Mouse (Mus musculus) c-Kit-positive CD71-negative TER-119-negative erythroid progenitor cells, embryonic 14.5 days (primary cell): ENCODE measurements around the gene 1700001F09Rik.
"Not testable (repeated sequence)": the region's sequence is repeated elsewhere in the genome, so short reads cannot be mapped to it uniquely, and the experiment has no call there.

Source experiments
- DNase-seq: peaks from one replicate; pipeline ENCODE4 v3.0.0-alpha.2; 2013; ENCODE audit warnings: low read depth

1700001F09Rik gene

DNA sequence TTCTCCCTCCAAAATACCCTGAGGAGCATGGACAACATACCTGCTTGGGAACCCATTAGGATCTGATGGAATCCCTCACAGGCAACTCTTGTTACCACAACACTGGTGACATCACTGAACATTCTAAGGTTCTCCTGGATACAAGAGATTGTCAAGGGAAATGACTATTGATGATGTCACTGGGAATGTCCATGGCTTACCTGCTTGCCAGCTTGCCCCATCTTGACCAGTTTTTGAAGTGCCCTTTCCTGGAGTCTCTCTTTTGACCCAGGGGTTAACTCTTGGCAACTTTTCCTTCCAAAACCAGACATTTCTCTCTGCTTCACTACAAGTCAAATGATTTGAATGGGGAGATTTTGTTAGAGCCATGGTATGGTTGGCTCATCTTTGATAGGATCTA, at the start of gene 1700001F09Rik:
Gene 1700001F09Rik (minus strand): TSS at position 101 of the 400 bp plus-strand sequence.
- DNase-seq: not testable (repeated sequence)

DNA sequence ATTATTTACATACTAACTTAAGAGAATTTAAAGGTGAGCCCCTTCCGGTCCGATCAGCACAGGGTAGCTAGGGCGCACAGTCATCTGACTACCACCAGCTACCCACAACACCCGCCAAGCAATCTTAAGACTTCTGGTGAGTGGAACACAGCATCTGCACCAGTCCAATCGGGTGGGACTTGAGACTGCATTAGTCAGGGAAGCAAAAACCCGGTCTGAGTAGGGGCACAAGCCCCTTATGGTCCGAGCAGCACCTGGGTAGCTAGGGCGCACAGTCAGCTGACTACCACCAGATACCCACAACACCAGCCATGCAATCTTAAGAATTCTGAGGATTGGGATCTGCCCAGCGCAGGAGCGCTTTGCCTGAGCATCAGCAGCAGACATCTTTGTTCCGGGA, 14.1 kb upstream of the 1700001F09Rik start:
- DNase-seq: not testable (repeated sequence)

DNA sequence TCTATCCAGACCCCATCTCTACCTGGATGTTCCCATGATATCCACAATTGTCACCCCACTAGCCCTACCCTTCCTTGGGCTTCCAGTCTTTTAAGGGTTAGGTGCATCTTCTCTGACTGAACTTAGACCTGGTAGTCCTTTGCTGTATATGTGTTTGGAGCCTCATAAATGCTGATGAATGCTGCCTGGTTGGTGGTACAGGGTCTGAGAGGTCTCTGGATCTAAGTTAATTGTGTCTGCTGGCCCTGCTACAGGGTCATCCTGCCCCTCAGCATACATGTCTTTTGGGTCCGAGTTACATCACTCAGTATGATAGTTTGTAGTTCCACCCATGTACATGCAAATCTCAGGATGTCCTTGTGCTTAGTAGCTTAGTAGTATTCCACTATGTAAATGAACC, 11.6 kb upstream of the 1700001F09Rik start:
- DNase-seq: not testable (repeated sequence)

DNA sequence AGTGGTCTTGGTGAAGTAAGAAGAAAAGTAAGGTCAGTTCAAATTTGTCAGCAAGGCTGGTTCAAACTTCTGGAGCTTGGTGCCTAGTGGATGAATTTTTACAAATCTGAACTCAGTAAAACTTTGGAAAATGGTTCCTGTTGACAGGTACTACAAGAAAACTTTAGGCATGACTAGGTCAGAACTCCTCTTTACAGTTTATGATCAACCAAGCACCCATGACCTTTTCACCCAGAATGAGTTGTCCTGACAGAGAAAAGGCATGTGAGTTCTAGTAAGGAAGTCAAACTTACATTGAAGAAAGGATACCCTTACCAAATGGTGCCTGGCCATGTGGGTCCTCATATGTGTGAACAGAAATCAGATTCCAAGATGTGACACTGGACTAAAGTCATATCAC, 9.9 kb upstream of the 1700001F09Rik start:
- not testable (repeated sequence) for DNase-seq

DNA sequence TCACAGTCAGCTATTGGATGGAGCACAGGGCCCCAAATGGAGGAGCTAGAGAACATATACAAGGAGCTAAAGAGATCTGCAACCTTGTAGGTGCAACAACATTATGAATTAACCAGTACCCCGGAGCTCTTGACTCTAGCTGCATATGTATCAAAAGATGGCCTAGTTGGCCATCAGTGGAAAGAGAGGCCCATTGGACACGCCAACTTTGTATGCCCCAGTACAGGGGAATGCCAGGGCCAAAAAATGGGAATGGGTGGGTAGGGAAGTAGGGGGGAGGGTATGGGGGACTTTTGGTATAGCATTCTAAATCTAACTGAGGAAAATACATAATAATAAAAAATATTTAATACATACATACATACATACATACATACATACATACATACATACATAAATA, 5.3 kb upstream of the 1700001F09Rik start:
- DNase-seq: not testable (repeated sequence)

DNA sequence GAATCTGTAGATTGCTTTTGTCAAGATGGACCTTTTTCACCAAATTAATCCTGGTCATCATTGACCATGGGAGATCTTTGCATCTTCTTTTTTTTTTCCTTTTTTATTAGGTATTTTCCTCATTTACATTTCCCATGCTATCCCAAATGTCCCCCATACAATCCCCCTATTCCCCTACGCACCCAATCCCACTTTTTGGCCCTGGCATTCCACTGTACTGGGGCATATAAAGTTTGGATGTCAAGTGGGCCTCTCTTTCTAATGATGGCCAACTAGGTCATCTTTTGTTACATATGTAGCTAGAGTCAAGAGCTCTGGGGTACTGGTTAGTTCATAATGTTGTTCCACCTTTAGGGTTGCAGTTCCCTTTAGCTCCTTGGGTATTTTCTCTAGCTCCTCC, 10.0 kb downstream of the 1700001F09Rik start:
- DNase-seq: not testable (repeated sequence)

DNA sequence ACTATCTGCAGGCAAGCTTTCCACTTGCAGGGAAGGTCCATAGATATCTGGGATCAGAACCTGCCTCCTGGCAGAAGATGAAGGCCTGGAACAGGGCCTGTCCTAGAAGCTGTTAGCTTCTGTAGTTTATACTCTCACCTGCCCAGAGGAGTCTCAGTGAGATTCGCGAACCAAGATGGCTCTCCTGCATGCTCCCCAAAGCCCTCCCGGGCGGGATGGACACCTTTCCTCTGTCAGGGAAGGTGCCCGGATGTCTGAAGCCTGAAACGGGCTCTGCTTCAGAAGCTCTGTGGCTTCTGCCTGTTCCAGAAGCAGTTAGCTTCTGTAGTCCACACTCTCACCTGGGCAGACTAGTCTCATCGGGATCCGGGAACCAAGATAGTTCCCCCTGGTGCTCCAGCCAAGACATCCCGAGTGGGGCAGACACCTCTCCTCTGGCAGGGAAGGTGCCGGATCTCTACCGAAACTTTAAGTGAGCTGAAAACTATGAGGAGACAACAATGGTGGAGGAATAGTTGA, 16.2 kb downstream of the 1700001F09Rik start:
- not testable (repeated sequence) for DNase-seq

DNA sequence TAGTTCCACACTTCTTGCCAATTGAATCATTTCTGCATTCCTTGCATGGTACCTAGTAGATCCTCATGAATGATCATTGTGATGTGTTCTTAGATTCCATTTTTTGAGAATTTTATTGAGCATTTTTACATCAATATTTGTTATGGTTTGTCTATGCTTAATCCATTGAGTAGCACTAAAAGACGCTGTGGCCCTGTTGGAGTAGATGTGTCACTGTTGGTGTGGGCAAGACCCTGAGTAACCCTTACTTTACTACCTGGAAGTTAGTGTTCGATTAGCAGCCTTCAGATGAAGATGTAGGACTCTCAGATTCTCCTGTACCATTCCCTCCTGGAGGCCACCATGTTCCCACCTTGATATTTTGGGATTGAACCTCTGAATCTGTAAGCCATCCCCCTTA, 19.0 kb downstream of the 1700001F09Rik start:
- DNase-seq: not testable (repeated sequence)

DNA sequence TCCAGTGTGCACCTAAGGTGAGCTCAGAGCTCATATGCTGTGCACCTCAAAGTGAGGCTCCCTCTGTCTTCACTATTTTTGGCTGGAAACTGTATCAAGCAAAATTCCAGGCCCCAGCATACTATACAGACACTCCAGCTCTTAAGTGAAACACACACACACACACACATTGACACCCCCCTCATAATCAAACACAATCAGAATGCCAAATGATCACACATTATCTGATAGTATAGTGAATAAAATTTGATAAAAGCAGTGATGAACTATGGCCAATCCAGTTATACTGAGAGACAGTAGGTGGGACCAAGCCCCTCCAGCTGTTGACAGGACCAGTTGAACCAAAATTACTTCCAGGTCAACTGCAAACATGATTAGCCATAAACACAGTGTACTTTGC, 28.1 kb downstream of the 1700001F09Rik start:
- not testable (repeated sequence) for DNase-seq

DNA sequence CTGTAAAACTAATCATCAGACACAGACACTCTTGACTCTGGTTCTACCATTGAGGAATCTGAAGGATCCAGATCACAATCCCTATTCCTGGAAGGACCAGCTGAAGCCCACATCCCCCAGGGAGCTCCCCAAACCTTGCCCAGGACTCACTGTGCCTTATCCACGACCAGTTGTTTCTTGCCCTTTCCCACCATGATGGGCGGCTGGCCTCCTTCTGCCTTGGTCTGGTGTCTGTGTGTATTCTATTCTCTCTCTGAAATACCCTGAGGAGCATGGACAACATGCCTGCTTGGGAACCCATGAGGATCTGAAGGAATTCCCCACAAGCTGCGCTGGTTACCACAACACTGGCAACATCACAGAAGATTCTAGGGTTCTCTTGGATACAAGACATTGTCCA, 54.1 kb downstream of the 1700001F09Rik start, which contains the start of gene Gm8127:
Gene Gm8127 (minus strand): TSS at position 330 of the 400 bp plus-strand sequence.
- DNase-seq: not testable (repeated sequence)
